Mouse (Mus musculus) lung, adult 10 weeks (tissue): ENCODE data around the gene Rph3a. TPM values are rescaled to one million over a fixed set of nuclear protein-coding genes. Genes with fewer than 3 reads are reported as not detected.

Experiments
- polyA plus RNA-seq: library from polyadenylated mRNA; stranded (reverse); fragments of 350-450 nt; fragmentation: Illumina TruSeq; extraction: RNeasy Lipid Tissue Mini Kit (QIAGEN cat#74804); gene quantifications from one replicate; pipeline ENCODE4 v1.2.3, GENCODE M21; 2014; ENCODE audit warnings: low read depth, low replicate concordance; ENCODE audit not compliant: insufficient read depth

The Rph3a gene
- not detected for polyA plus RNA-seq

GRCm38 (mm10) chr5:121009811-121010569 lies at the start of gene Rph3a:
Gene Rph3a, minus strand, starts transcription at chr5:121010092.

GRCm38 (mm10) chr5:120914204-120914603 lies 95.7 kb downstream of the Rph3a start, which contains the start of gene Oas1d:
Gene Oas1d, plus strand, starts transcription at chr5:120914536.

GRCm38 (mm10) chr5:120906791-120907733 lies 102.8 kb downstream of the Rph3a start, which contains the start of gene Oas1a:
Gene Oas1a, minus strand, starts transcription at chr5:120907521.

Other genes starting within 250 kb of the Rph3a start
- gene Oas3, start 232.4 kb downstream of the Rph3a start, polyA plus RNA-seq, result 1.0 TPM
- not detected for gene Oas1e, start 214.6 kb downstream of the Rph3a start, polyA plus RNA-seq
- gene Oas1c, start 197.6 kb downstream of the Rph3a start, polyA plus RNA-seq, result 3.5 TPM
- not detected for gene Oas1f, start 162.7 kb downstream of the Rph3a start, polyA plus RNA-seq
- not detected for gene Oas1h, start 148.7 kb downstream of the Rph3a start, polyA plus RNA-seq
- 2.8 TPM for gene Oas1g, start 122.5 kb downstream of the Rph3a start, polyA plus RNA-seq
- 11.5 TPM for gene Oas1a, start 102.6 kb downstream of the Rph3a start, polyA plus RNA-seq
- not detected for gene Oas1d, start 95.6 kb downstream of the Rph3a start, polyA plus RNA-seq
- gene Ptpn11, start 181.3 kb upstream of the Rph3a start, polyA plus RNA-seq, result 31.0 TPM
- gene Rpl6, start 194.4 kb upstream of the Rph3a start, polyA plus RNA-seq, result 789 TPM
- gene Hectd4, start 210.1 kb upstream of the Rph3a start, polyA plus RNA-seq, result 2.4 TPM